Mouse (Mus musculus) CH12.LX (cell line): Measurements from ENCODE around the gene Rps26. TPM values are rescaled to one million over a fixed set of nuclear protein-coding genes. Genes with fewer than 3 reads are reported as not detected.

ENCODE experiments used
- DNase-seq: peaks from one replicate; pipeline ENCODE4 v3.0.0-alpha.2; 2013; ENCODE audit errors: extremely low read depth
- H3K27ac ChIP-seq: 2 replicates; pipeline ENCODE4 v1.5.1; 2012; ENCODE audit warnings: low read depth, mild to moderate bottlenecking, control low read depth, moderate library complexity; ENCODE audit not compliant: insufficient read depth
- H3K27me3 ChIP-seq: replicated peaks from 2 replicates; pipeline ENCODE3; 2012; ENCODE audit warnings: inconsistent platforms
- H3K36me3 ChIP-seq, 2 experiments: replicated peaks in 1 of 2; 2 replicates each; pipeline versions ENCODE3 to v1.6.1; 2012; ENCODE audit warnings: inconsistent platforms in 1 of 2, low read length in 1 of 2, mild to moderate bottlenecking in 1 of 2, mixed read lengths in 1 of 2, moderate library complexity in 1 of 2; ENCODE audit not compliant: control insufficient read depth in 1 of 2, insufficient read depth in 1 of 2
- H3K4me1 ChIP-seq, 2 experiments: 2 replicates each; pipeline ENCODE4 v1.6.1; 2012; ENCODE audit warnings: inconsistent platforms in 1 of 2, moderate library complexity in 1 of 2; ENCODE audit not compliant: insufficient read depth in 2 of 2, control insufficient read depth in 1 of 2
- H3K4me2 ChIP-seq: 2 replicates; pipeline ENCODE4 v1.6.1; 2012; ENCODE audit warnings: low read depth, mild to moderate bottlenecking, control low read depth; ENCODE audit not compliant: poor library complexity, insufficient read depth, severe bottlenecking
- H3K4me3 ChIP-seq, 3 experiments: fragments of 150-350 bp in 1 of 3; sonication (generic) in 1 of 3; replicated peaks in 1 of 3; 2 replicates each; pipeline versions ENCODE3 to v1.5.1; 2011 to 2012; ENCODE audit warnings: low read depth in 2 of 3, low read length in 2 of 3, mild to moderate bottlenecking in 2 of 3, moderate library complexity in 2 of 3, control low read depth in 1 of 3, improper control_type of control experiment in 1 of 3, inconsistent platforms in 1 of 3, mixed read lengths in 1 of 3; ENCODE audit not compliant: poor library complexity in 1 of 3
- H3K79me2 ChIP-seq: replicated peaks from 2 replicates; pipeline ENCODE4 v1.6.1; 2012; ENCODE audit warnings: mild to moderate bottlenecking, moderate library complexity; ENCODE audit not compliant: control insufficient read depth, poor library complexity, insufficient read depth, severe bottlenecking; ENCODE audit errors: extremely low read depth
- H3K9ac ChIP-seq: 2 replicates; pipeline ENCODE4 v1.6.1; 2012; ENCODE audit warnings: low read depth, mild to moderate bottlenecking, control low read depth, moderate library complexity; ENCODE audit not compliant: insufficient read depth
- H3K9me3 ChIP-seq: replicated peaks from 2 replicates; pipeline ENCODE3; 2012; ENCODE audit warnings: low read length, inconsistent platforms, mixed read lengths
- BHLHE40 ChIP-seq: IDR thresholded peaks from 2 replicates; pipeline ENCODE4 v1.6.1; 2011; ENCODE audit warnings: mild to moderate bottlenecking, low read depth, low read length, improper control_type of control experiment
- CHD1 ChIP-seq: IDR thresholded peaks from 2 replicates; pipeline ENCODE4 v1.6.1; 2012; ENCODE audit warnings: low read depth, low read length, improper control_type of control experiment, inconsistent platforms
- CHD2 ChIP-seq: IDR thresholded peaks from 2 replicates; pipeline ENCODE4 v1.6.1; 2011; ENCODE audit warnings: low read length, improper control_type of control experiment
- CTCF ChIP-seq, 2 experiments: IDR thresholded peaks in 1 of 2; conservative IDR thresholded peaks in 1 of 2; 2 replicates each; pipeline ENCODE4 v1.5.1; 2011 to 2012; ENCODE audit warnings: low read depth in 2 of 2, low read length in 2 of 2, improper control_type of control experiment in 1 of 2, inconsistent platforms in 1 of 2, mild to moderate bottlenecking in 1 of 2, moderate library complexity in 1 of 2
- ELF1 ChIP-seq: IDR thresholded peaks from 2 replicates; pipeline ENCODE4 v1.6.1; 2014; ENCODE audit warnings: low read depth, mild to moderate bottlenecking, inconsistent platforms, low read length, improper control_type of control experiment
- EP300 ChIP-seq: IDR thresholded peaks from 2 replicates; pipeline ENCODE4 v1.6.1; 2011; ENCODE audit warnings: low read length, improper control_type of control experiment
- GABPA ChIP-seq: IDR thresholded peaks from 2 replicates; pipeline ENCODE4 v1.6.1; 2012; ENCODE audit warnings: low read depth, low read length, improper control_type of control experiment, inconsistent platforms; ENCODE audit not compliant: insufficient replicate concordance
- HCFC1 ChIP-seq: IDR thresholded peaks from 2 replicates; pipeline ENCODE4 v1.6.1; 2012; ENCODE audit warnings: low read depth, mild to moderate bottlenecking, inconsistent platforms, low read length, improper control_type of control experiment
- IRF4 ChIP-seq: IDR thresholded peaks from 2 replicates; pipeline ENCODE4 v1.6.1; 2014; ENCODE audit warnings: low read depth, mild to moderate bottlenecking, inconsistent platforms, low read length, improper control_type of control experiment
- KAT2A ChIP-seq: IDR thresholded peaks from 2 replicates; pipeline ENCODE4 v1.6.1; 2012; ENCODE audit warnings: low read length, improper control_type of control experiment, inconsistent platforms; ENCODE audit not compliant: insufficient replicate concordance
- MAFK ChIP-seq: IDR thresholded peaks from 2 replicates; pipeline ENCODE4 v1.6.1; 2011; ENCODE audit warnings: low read length, improper control_type of control experiment; ENCODE audit not compliant: insufficient replicate concordance
- MAX ChIP-seq: IDR thresholded peaks from 2 replicates; pipeline ENCODE4 v1.6.1; 2011; ENCODE audit warnings: low read length, improper control_type of control experiment
- MAZ ChIP-seq: IDR thresholded peaks from 2 replicates; pipeline ENCODE4 v1.6.1; 2012; ENCODE audit warnings: low read depth, mild to moderate bottlenecking, inconsistent platforms, low read length, improper control_type of control experiment, moderate library complexity
- MEF2A ChIP-seq: IDR thresholded peaks from 2 replicates; pipeline ENCODE4 v1.6.1; 2014; ENCODE audit warnings: low read depth, mild to moderate bottlenecking, inconsistent platforms, low read length, improper control_type of control experiment, borderline replicate concordance
- NRF1 ChIP-seq: IDR thresholded peaks from 2 replicates; pipeline ENCODE4 v1.6.1; 2014; ENCODE audit warnings: low read depth, mild to moderate bottlenecking, inconsistent platforms, low read length, improper control_type of control experiment, moderate library complexity
- PAX5 ChIP-seq: IDR thresholded peaks from 2 replicates; pipeline ENCODE4 v1.6.1; 2012; ENCODE audit warnings: low read length, inconsistent platforms, mixed read lengths
- POLR2A ChIP-seq: IDR thresholded peaks from 2 replicates; pipeline ENCODE4 v1.6.1; 2011; ENCODE audit warnings: low read depth, mild to moderate bottlenecking, improper control_type of control experiment, low read length
- RAD21 ChIP-seq: IDR thresholded peaks from 2 replicates; pipeline ENCODE4 v1.6.1; 2011; ENCODE audit warnings: low read depth, mild to moderate bottlenecking, low read length, improper control_type of control experiment, moderate library complexity
- RCOR1 ChIP-seq: conservative IDR thresholded peaks from 2 replicates; pipeline ENCODE4 v1.6.1; 2012; ENCODE audit warnings: low read depth, mild to moderate bottlenecking, inconsistent platforms, low read length, improper control_type of control experiment
- SMC3 ChIP-seq: IDR thresholded peaks from 2 replicates; pipeline ENCODE4 v1.6.1; 2011; ENCODE audit warnings: low read depth, low read length, improper control_type of control experiment
- TCF12 ChIP-seq: IDR thresholded peaks from 2 replicates; pipeline ENCODE4 v1.6.1; 2014; ENCODE audit warnings: low read depth, mild to moderate bottlenecking, inconsistent platforms, low read length, improper control_type of control experiment
- UBTF ChIP-seq: IDR thresholded peaks from 2 replicates; pipeline ENCODE4 v1.6.1; 2012; ENCODE audit warnings: low read depth, mild to moderate bottlenecking, inconsistent platforms, low read length, improper control_type of control experiment, moderate library complexity
- USF1 ChIP-seq: IDR thresholded peaks from 2 replicates; pipeline ENCODE4 v1.6.1; 2014; ENCODE audit warnings: low read depth, mild to moderate bottlenecking, inconsistent platforms, low read length, improper control_type of control experiment
- USF2 ChIP-seq: conservative IDR thresholded peaks from 2 replicates; pipeline ENCODE4 v1.6.1; 2011; ENCODE audit warnings: low read depth, low read length, improper control_type of control experiment
- ZC3H11A ChIP-seq: IDR thresholded peaks from 2 replicates; pipeline ENCODE4 v1.6.1; 2012; ENCODE audit warnings: low read depth, mild to moderate bottlenecking, inconsistent platforms, low read length, improper control_type of control experiment
- ZKSCAN1 ChIP-seq: IDR thresholded peaks from 2 replicates; pipeline ENCODE4 v1.6.1; 2012; ENCODE audit warnings: low read depth, inconsistent platforms, low read length, improper control_type of control experiment, borderline replicate concordance
- ZNF384 ChIP-seq: IDR thresholded peaks from 2 replicates; pipeline ENCODE4 v1.6.1; 2012; ENCODE audit warnings: low read depth, low read length, improper control_type of control experiment, inconsistent platforms
- dilution Hi-C: fragments of 300-500 bp; cut with MboI; formaldehyde crosslinking; loops from 2 replicates; pipeline ENCODE4 v1.14.3; 2020; ENCODE audit warnings: low sequenced_read_pairs; ENCODE audit not compliant: extremely low pct_unique_long_range_greater_than_20kb, extremely low pct_ligation_motif_present
- in situ Hi-C: fragments of 300-500 bp; cut with MboI; formaldehyde crosslinking; loops from 3 replicates; pipeline ENCODE4 v1.14.3; 2019; ENCODE audit warnings: low sequenced_read_pairs, low pct_ligation_motif_present, low pct_unique_long_range_greater_than_20kb, mixed read lengths
- polyA plus RNA-seq: library from polyadenylated mRNA; unstranded; fragments of >175 nt; gene quantifications from 2 replicates; pipeline ENCODE4 v1.2.1, GENCODE M21; 2012; ENCODE audit warnings: low read depth; ENCODE audit not compliant: insufficient read length
- total RNA-seq, 2 experiments: library from RNA; depleted of rRNA; stranded (reverse); fragments of 300-350 nt in 1 of 2; fragments of >200 nt in 1 of 2; gene quantifications; 2 replicates each; pipeline ENCODE4 v1.2.3; 2012 to 2014

Gene Rps26
- total and polyA plus RNA-seq, 3 experiments = 1,906 to 2,987 (median 2,220) TPM

DNA sequence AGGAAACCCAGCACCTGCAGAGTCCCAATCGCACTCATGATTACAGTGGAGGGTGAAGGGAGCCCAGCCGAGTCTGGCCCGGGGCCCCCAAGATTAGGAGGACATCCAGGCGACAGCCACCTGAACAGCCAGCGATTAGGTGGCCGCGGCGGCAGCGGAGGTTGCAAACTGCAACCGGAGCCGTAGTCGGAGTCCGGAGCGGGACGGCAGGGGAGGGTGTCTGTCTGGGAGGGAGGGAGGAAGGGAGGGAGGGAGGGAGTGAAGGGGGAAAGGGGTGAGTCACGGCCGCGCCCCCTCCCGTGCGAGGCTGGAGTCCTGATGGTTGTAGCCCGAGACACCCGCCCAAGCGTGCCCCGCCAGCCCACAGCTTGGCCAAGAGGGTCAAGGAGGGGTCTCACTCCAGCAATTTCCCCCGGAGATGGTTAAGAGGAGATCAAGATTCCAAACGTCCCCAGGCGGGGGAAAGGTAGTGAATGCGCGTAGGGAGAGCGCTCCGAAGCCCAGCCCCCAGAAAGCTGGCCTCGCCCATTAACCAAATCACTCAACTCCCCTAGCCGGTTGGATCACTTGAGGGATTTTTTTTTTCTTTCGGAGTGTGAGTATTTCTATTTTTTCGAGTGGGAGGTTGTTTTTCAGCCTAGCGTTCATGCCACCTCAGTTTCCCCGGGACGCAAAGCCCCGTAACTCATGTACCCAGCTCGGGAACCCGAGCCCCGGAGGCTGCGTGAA, 36.9 kb downstream of the Rps26 start, which contains the start of gene Erbb3:
TSS of gene Erbb3 (minus strand) at position 189 of the 729 bp plus-strand sequence.
- H3K27ac ChIP-seq = no peak within 1 kb of the TSS
- DNase-seq = peak; percentile 42
- no peaks in the 10 kb centered on the region for H3K9me3 ChIP-seq
- TF ChIP-seq NRF1 (no peak), UBTF (0 out of 2 replicates have a peak, but pooled peaks have one; percentile 20), BHLHE40 (peak; percentile 65; the same call in 1 of the 2 replicates), KAT2A (no peak), PAX5 (no peak), SMC3 (no peak), MAZ (peak; percentile 60), IRF4 (no peak), RCOR1 (no peak), USF1 (no peak), MAX (no peak), CHD2 (no peak), CHD1 (no peak), GABPA (no peak), ZKSCAN1 (no peak), MAFK (no peak), HCFC1 (no peak), USF2 (no peak), CTCF (conservative IDR thresholded peaks at IDR 0.05 in 1 of 2, IDR thresholded peaks at IDR 0.05 in 1 of 2; ENCODE audit: low read depth in 2 of 2, low read length in 2 of 2) (no peak), EP300 (no peak), ELF1 (no peak), POLR2A (no peak), ZNF384 (peak; percentile 50; the same call in 1 of the 2 replicates), TCF12 (no peak), MEF2A (no peak), ZC3H11A (no peak), RAD21 (no peak)
- no peaks in the 10 kb centered on the region for H3K79me2 ChIP-seq
- peak within 1 kb of the TSS; percentile 63 to 80 (median 65) for H3K4me3 ChIP-seq
- dilution Hi-C loops (no loop called here), in situ Hi-C loops (no loop called here)
- H3K27me3 ChIP-seq = peaks cover 71% of the 10 kb centered on the region
- no peaks in the 10 kb centered on the region for H3K36me3 ChIP-seq
- H3K9ac ChIP-seq = peak within 1 kb of the TSS; percentile 54
- peaks cover 0 to 20% of the 10 kb centered on the region in 2 experiments; a peak in 2 of 4 replicates for H3K4me1 ChIP-seq
- peak within 1 kb of the TSS; percentile 95 for H3K4me2 ChIP-seq
